Mouse (Mus musculus) CD8-positive naive resting alpha-beta T cell, adult 2 months (primary cell): ENCODE data around the gene Srgap1.

Experiments used
- DNase-seq, 2 experiments: peaks; one replicate each; pipeline ENCODE4 v3.0.0; 2022; ENCODE audit warnings: low read depth in 2 of 2, low spot score in 2 of 2

Gene Srgap1

DNA sequence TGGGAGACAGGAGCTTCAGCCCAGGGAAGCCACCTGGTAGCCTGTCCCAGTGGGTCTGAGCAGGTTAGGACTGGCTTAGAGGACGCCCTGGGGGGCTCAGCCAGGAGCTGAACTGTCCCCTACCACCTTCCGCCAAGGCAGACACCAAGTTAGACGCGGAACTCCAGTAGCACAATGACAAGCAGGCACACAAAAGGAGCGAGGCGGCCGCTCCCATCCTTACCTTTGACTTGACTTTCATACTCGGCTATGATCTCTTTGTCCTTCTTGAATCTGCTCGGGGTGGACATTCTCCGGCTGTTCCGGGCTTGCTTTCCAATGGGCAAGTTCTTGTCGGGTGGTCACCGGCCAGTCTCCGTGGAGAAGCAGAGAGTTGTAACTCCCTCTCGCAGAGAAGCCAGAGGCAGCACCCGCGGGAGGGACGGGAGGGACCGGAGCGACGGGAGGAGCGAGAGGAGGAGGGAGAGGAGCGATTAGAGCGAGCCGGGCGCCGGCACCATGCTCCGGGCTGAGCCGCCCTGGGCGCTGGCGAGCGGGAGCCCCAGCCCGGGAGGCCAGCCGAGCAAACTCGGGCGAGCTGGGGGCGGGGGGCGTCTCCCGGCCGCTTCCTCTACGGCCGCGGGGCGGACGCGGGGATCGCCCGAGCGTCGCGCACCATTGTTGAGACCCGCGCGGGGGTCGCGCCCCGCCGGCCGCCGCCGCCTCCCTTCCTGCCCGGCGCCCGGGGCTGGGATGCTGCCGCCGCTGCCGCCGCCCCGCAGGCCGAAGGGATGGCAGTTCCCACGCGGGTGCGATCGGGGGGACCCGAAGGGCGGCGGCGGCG lies at the start of gene Srgap1:
Gene Srgap1, minus strand, starts transcription at position 412 of the 823 bp plus-strand sequence.
- peak; percentile 10 to 22 for DNase-seq

GRCm38 (mm10) chr10:122096462-122096979 lies 49.4 kb upstream of the Srgap1 start:
- no peak for DNase-seq

- DNase-seq: no peak
Observed at GRCm38 (mm10) chr10:122090472-122090871, 43.4 kb upstream of the Srgap1 start.

- DNase-seq: no peak
Observed at GRCm38 (mm10) chr10:122081352-122081751, 34.2 kb upstream of the Srgap1 start.

DNA sequence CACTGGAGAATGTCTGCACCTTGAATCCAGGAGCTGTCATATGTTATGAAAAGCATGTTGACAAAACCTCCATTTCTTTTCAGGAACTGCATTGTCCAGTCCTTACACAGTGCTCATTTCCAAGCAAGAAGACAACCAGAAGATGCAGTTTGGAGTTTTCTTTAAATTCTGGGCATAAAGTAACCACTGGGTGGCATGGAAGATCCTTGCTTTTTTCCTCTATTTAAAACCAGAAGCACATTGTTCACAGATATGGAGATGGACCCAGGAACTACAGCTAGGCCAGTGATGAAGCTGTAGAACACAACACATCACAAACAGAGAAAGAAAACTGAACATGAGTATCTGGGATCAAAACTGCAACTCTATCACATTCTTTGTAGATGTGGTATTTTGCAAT lies 22.0 kb upstream of the Srgap1 start:
- no peak for DNase-seq

DNA sequence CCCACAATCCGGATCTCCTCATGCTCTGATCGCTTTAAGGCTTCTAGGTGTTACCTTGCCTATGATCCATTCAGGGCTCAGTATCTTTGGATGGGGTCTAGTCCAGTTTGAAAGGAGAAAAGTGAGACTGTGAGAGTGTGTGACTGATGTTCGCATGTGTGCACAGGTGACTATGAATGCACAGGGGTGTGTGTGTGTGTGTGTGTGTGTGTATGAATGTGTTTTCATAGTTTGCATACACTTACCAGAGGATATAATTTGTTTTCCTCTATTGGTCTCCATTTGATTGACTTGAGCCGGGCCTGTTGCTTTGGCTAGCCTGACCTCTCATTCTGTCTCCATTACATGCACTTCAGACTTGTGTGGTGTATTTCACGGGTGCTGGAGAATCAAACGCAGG lies 8.7 kb upstream of the Srgap1 start:
- no peak for DNase-seq

GRCm38 (mm10) chr10:122054535-122054934 lies 7.4 kb upstream of the Srgap1 start:
- peak; percentile 63 to 66 for DNase-seq

DNA sequence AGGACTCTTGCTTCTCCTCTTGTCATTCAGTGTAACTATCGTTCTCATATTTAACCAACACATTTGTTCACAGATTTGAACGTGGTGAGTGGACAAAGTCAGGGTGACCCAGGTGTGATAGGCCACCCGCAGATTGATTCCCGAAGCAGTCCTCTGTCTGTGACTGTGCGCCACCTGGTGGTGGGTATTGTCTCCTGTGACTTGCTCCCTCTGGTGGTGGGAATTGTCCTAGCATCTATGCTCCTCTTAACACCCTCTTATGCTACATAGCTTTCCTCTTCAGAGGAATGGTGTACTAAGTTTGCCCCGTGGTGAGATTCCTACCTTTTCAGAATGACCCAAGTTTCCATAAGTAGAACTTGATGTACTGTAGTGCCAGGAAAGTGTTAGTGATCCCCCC lies 4.7 kb upstream of the Srgap1 start:
- peak; percentile 85 to 89 for DNase-seq

DNA sequence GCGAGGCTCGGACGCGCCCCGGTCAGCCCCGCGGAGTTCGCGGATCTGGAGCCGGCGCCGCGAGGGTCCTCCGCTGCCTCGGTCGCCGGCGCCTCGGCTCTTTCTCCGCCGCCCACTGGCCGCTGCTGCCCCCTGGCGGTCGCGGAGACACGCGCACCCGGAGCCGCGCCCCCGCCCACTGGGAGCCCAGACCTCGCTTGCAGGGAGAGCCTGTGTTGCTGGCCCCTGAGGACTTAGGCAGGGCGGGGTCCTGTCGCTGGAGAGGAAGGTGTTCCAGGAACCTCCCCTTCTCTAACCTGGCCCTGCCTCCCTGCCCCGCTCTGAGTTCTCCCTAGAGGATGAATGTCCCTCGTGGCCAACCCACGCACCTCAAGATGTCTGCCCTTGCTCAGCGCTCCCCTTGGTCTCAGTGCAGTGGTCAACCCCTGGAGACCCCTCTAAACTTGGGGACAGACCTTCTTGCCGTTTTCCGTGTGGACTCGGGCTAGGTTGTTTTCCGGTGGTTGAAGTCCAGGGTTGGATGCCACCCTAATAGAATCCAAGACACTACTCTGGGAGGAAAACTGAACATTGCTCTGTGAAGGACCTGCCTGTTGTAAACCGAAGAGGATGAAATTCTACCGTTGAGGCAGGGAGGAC lies 731 bp upstream of the Srgap1 start:
- peak; percentile 63 to 65 for DNase-seq

DNA sequence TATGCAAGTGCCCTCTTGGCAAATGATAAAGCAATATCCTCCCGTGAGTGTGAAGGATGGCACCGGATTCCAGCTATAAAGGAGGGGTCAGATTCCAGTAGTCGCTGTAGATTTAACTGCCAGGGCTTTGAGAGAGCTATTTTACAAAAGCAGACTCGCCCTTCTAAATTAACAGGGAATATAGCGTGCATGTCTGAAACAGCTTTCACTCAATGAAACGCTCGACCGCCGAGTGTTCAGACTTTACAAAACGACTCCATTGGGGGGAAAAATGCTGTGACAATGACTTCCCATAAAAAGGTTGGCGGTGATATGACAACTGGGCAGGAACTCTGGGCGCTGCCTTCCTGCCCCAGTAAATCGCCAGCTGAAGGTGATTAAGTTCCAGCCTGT lies 608 bp downstream of the Srgap1 start:
- no peak for DNase-seq

- no peak for DNase-seq
Observed at GRCm38 (mm10) chr10:122045946-122046345, 1.2 kb downstream of the Srgap1 start.

GRCm38 (mm10) chr10:122044926-122045325 lies 2.2 kb downstream of the Srgap1 start:
- DNase-seq: no peak

GRCm38 (mm10) chr10:122040372-122040771 lies 6.7 kb downstream of the Srgap1 start:
- peak in 1 of 2 experiments; percentile 15 for DNase-seq

DNA sequence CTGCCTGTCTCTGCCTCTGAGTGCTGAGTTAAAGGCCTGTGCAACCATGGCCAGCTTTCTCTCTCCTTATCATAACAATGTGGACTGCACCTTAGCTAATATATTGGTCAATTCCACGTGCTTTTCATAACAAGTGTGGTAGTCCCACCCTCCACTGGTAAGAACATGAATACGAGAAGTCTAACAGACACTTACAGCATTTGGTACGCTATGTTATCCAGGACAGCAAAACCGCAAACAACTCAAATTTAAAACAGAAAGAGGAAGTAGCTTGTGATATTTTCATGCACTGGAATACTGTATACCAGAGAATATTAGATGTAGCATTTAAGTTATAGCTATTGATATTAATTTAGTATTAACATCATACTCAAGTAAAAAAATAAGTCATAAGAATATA lies 7.5 kb downstream of the Srgap1 start:
- DNase-seq: no peak

DNA sequence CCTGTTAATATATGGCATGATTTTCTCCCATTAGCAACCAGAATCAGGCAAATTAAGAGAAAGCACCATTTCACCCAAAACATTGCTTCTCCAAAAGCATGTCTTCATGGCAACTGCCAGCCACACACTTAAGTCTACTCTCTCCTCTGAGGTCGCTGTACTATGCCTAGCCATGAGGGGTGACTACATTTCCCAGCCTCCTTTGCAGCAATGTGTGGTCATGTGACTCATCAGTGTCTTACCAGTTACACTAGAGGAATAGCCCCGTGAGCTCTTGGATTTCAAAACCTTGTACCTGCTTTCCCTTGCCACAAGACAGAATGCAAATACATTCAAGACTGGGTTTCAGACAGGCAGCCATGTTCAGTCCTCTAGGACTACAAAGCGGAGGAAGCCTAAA lies 8.6 kb downstream of the Srgap1 start:
- DNase-seq: no peak

DNA sequence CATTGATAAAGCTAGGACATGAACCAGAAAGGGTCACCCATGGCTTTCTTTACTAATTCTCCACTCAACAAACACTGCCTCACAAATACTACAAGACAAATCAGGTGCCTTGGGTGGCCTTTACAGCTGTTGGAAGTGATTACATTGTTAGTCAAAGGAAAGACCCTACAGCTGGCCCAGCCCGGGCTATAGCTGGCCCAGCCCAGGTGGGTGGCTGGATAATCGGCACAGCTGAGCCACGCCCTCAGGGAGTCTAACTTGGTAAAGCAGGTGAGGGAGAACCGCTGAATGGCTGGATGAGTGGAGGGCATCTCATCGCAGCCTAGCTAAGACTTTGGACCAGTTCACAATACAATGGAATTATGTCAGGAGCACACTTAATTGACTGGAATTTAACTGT lies 13.8 kb downstream of the Srgap1 start:
- no peak for DNase-seq

DNA sequence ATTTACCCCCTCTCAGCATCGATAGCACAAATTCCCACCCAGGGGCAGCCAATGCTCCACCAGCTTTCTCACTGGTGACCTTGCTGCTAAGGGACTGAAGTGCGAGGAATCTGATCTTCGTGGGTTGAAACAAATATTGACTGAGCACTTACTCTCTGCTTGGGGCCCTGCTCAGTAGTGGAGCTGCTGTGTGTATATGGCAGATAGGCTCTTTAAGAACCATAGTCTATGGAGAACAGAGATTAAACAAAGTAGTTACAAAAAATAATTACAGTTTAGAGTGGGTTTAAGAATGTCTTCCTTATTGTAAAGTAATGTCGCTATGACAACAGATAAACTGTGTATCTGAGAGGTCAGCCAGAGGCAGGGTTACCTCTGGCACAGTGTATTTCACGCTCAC lies 16.7 kb downstream of the Srgap1 start:
- no peak for DNase-seq

DNA sequence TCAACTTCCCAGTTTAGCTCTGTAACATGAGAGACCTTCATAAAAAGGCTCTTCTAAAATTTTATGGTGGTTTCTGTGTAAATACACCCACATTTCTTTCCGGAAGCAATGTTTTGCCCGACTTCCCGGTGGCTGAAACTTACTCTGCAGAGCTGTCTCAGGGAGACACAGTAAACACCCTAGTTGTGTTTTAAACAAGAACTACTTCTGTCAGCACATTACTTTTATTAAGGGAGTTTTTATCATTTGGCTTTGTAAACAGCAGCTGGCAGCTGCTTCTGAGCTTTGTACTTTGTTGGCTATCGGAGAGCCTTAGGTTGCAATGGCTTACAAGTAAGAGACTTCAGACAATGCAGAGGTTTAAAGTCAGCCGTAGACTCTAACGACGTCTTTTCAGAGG lies 17.4 kb downstream of the Srgap1 start:
- no peak for DNase-seq

DNA sequence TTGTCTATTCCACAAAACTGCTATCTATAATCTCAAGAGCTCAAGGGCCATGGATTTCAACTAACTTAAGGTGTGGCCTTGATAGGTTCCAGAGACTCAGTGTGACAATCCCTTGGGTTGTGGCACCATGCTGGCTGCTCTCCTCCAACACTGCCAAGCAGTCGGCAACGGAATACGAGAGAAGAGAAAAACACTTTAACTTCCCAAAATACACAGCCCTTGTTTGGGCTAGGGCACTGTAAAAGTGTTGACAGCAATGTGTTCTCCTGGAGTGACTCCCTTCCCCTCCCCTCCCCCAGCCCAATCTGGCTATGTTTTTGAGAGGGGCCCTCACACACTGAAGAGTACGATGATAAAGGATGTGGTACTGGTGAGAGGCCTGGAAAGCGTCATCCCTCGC lies 21.9 kb downstream of the Srgap1 start:
- DNase-seq: no peak

DNA sequence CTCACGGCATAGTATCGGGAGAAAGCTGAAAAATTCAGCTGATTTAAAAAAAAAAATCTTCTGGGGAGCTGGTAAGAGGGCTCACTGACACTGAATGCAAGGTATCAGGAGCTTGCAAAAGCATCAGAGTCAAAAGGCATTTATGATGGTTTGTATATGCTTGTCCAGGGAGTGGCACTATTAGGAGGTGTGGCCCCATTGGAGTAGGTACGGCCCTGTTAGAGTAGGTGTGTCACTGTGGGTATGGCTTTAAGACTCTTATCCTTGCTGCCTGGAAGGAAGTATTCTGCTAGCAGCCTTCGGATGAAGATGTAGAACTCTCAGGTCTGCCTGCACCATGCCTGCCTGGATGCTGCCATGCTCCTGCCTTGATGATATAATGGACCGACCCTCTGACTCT lies 26.2 kb downstream of the Srgap1 start:
- DNase-seq: no peak

DNA sequence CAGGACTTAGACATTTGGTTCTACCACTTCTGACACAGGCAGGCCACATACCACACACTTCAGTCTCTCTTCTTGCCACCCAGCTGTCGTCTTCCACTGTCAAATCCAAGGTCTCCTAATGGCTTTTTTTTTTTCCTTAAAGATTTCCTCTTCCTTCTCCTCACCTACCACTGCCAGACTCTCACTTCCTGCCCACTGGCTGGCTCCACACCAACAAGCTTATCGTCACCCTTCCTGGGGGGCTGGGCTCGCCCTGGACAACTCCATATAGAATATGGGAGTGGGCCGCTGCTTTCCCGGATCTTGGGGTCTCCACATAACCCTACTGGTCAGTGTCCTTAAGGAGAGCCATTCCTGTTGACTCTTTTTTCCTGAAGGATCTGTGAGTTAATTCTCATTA lies 26.9 kb downstream of the Srgap1 start:
- no peak for DNase-seq

GRCm38 (mm10) chr10:122018594-122019048 lies 28.5 kb downstream of the Srgap1 start:
- DNase-seq: no peak
